Mouse (Mus musculus) mesoderm, embryonic 11.5 days (tissue): Measurements from ENCODE around the gene Olfr211.
"Not testable (repeated sequence)": the region's sequence is repeated elsewhere in the genome, so short reads cannot be mapped to it uniquely, and the experiment has no call there.

Source experiments
- DNase-seq: peaks from one replicate; pipeline ENCODE4 v3.0.0-alpha.2; 2012; ENCODE audit warnings: low read depth, low spot score

The Olfr211 gene

DNA sequence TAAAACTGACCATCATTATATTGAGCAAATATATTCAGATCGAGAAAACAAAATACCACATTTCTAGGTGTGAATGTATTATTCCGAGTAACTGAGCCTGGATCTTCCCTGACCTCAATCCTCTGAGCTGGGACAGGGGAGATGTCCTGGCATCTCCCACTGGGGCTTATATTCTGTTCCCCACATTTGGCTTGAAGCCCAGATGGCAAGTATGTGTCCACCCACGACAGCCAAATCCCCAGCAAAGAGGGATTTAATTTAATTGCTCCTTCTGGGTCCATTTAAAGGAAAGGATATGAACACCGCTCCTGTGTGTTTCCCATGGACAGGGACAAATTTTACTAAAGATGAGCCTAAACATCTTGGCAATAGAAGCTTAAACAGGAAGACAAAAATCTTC lies at the start of gene Olfr211:
Olfr211 (plus strand) TSS at position 301 of the 400 bp plus-strand sequence.
- no peak for DNase-seq

DNA sequence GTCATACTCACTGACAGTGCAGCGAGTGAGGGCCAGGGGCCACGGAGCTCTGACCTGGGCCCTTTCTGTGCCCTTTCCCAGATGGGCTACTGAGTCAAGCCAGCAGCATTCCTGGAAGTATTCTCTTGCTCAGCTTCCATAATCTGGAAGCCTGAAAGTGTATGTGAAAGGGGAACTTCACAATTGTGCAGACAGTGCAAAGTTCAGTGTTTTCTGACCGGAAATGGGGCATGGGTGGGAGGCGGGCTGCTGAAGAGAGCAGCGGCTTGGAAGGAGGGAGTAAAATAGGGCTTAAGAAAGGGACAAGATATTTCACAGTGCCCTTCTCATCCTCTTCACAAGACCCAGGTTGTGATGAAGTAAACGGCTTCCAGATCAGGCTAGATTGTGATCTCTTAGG lies 49.4 kb upstream of the Olfr211 start:
- DNase-seq = no peak

DNA sequence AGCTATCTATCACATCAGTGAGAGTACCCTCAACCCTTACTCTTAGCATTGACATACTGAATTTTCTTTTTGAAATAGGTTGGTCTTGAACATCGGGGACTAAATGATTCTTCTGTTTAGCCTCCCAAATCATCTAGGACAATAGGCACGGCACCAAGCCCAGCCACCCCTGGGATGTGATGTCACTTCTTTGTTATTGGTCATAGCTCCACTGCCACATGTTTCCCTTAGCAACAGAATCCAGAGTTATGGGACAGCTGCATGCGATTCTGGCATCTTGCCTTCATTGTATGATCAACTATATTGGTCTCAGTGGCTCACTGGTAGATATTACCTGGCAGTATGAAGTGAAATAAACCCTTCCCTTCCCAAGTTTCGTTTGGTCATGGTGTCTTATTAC lies 48.4 kb upstream of the Olfr211 start:
- DNase-seq = no peak

DNA sequence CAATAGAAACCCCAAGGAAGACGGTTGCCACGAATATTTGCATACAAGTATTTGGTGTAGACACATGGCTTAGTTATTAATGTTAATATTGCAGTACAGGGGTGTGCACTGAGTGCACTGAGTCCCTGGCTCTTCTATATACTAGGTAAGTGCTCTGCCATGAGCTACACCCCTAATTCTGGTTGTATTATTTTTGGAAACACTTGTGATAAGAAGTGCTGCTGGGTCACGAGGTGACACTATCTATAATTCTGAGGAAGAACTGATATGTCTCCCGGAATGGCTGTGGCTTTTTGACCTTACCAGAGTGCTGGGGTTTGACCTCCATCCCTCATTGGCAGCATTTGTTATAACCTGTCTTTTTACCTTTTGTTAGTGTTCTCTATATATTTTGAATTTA lies 48.0 kb upstream of the Olfr211 start:
- no peak for DNase-seq

DNA sequence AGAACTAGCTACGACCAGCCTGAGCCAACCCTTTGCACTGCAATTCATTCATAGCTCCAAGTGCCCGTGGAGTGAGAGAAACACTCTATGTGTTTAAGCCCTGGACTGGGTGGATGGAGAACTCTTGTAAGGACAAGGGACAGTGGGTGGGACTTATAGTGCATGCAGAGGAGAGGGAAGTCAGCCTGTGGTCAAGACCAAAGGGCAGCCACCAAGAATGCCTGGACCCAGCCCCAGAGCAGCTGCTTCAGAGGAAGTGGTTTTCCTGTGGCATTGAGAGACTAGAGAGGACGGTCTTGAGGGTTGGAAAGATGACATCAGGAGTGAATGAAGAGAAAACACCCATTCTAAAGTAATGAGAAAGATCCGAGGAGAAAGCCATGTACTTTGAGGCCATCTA lies 33.1 kb upstream of the Olfr211 start:
- DNase-seq = no peak

DNA sequence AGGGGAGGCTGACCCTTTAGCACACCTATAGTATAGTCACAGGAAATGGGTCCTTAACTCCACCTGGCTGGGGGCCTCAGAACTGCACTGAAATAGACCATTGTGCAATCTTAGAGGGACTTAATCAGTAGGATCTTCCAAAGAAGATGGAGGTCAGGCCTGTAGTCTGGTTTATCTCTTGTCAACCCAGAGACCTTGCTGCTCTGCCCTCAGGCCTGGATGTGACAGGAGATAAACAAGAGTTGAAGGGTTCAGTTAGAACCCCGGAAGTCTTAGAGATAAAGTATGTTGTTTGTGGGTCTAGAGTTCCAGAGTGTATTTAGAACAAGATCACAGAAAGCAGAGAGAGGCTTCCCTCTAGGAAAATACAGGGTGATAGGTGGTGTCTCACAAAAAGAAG lies 32.4 kb upstream of the Olfr211 start:
- DNase-seq = no peak

DNA sequence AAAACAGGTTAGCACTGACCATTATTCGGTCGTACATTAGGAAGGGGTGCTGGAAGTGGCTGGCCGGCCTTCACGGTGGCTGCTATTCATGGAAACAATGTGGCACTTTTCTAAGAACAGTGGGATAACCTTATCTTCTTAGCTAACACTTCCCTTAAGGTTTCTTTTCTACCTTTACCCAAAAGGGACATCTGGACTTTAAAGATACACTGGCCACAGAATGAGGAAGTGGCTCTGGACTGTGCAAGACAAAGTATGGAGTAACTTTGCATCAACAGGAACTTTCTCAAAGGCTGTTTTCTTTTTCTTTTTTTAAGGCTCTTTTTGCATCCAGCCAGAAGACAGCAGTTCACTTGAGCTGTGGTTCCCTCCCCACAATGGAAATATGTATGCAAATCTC lies 30.2 kb upstream of the Olfr211 start:
- DNase-seq = no peak

DNA sequence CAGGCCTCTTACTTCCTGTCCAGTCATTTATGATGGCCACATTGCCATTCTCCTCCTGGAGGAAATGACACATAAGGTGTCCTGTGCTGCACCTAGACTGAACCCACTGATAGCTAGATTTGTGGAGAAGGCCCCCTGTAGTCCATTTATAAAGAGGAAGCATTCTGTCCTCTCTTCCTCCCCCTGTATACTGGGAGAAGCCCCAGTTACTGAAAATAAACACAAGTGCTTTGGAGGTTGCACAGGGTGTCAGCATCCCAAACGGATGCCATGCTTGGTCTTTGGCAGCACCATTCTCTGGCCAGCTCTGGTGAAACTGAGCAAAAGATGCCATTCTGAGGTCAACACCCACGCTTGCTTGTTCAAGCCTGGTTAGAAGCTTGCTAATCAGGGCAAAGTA lies 29.7 kb upstream of the Olfr211 start:
- no peak for DNase-seq

DNA sequence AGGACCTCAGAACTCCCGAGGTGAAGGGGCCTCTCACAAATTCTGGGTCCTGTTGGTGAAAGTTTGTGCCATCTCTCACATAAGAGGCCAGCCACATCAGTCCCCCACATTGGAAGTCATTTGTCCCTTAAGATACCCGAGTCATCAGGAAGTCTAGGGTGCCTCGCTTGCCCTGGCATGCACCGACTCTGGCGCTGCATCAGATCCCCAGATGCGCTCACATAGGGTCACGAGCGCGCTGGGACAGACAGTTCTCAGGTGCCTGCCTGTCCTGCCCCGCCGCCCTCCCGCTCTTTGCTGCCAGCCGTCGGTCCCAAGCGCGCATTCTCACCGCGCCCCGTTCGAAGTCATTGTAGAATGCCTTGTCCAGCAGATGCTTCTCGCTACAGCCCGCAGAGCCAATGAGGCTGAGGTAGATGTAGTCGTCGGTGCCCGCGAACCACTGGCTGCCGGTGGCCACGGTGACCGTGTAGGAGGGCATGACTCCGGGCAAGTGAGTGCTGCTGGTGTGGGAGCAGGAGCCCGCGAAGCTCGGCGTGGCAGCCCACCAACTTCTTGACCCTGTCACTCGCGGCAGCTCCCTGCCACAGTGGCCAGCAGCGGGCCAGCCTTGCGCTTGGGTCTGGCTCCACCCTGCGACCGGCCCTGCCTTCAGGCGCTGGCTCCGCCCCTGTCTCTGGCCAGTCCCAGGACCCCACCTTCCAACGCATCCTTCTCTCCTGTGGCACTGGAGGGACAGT lies 28.2 kb upstream of the Olfr211 start, which contains the start of gene Alox5:
Alox5 (minus strand) TSS at position 635 of the 740 bp plus-strand sequence.
- peak; percentile 33 for DNase-seq

DNA sequence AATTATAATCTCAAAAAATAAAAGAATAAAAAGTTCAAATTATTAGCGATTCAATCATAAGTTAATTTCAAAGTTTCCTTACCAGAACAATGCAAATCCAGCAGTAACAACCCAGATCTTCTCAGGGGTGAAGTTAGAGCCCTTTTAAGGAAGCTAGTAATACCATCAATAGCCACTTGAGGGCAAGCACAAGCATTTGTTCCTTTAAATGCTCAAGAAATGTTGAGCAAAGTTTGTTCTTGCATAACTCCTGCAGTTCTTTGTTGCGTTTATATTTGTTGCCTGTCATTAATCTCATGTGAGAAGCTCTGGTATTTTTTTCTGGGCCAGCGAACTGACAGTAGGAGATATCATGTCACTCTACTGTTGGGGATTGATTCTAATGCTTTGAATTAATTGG lies 20.8 kb upstream of the Olfr211 start:
- DNase-seq = no peak

DNA sequence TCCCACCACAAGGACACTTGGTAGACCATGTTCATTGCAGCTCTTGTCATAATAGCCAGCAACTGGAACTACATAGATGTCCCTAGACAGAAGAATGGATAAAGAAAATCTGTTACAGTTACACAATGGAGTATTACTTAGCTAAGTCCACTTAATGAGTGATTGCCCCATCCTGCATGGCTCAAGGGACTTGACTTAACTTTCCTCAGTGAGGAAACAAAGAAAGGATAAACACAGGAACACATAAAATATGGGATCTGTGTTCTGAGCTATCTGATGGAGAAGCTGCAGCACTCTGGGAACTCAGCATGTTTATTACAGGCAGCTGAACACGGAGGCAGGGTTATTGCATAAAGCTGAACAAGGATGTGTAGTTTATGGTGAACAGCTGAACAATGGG lies 3.8 kb upstream of the Olfr211 start:
- DNase-seq = no peak

DNA sequence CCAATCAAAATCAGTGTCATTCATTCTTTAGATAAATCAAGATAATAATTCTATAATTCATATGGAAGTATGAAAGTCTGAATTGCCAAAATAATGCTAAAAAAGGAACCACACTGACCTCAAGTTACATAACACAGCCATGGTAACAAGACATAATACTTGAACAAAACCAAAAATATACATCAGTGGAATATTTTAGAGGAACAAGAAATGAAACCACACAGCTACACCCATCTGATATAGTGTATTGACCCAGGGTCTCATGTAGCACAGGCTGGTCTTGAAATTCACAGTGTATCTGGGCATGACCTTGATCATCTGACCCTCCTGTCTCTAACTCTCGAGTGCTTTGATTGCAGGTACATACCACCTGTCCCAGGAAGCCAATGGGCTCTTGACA lies 2.1 kb upstream of the Olfr211 start:
- no peak for DNase-seq

DNA sequence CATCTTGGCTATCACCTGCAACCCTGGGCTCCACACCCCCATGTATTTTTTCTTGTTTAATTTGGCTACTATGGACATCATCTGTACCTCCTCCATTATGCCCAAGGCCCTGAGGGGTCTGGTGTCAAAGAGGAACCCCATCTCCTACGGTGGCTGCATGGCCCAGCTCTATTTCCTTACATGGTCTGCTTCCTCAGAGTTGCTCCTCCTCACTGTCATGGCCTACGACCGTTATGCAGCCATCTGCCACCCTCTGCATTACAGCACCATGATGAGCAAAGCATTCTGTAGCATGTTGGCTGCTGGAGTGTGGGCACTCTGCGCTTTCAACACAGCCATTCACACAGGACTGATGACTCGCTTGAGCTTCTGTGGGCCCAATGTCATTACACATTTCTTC lies 4.9 kb downstream of the Olfr211 start:
- no peak for DNase-seq

DNA sequence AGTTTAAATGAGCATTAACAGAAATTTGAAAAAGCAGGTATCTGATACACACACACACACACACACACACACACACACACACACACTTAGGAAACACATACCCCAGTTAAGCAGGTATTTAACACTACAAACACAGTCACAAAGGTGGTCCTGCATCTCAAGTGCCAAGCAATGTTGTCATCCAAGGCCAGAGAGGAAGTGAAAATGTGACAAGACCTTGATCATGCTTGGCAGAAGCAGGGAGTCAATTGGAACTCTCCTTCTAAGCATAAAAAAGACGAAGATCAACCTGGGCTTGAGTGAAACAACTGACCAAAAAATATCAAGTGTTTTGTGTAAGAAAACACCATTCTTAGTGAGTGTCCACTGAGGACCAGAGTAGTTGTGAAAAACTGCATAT lies 7.1 kb downstream of the Olfr211 start:
- no peak for DNase-seq

DNA sequence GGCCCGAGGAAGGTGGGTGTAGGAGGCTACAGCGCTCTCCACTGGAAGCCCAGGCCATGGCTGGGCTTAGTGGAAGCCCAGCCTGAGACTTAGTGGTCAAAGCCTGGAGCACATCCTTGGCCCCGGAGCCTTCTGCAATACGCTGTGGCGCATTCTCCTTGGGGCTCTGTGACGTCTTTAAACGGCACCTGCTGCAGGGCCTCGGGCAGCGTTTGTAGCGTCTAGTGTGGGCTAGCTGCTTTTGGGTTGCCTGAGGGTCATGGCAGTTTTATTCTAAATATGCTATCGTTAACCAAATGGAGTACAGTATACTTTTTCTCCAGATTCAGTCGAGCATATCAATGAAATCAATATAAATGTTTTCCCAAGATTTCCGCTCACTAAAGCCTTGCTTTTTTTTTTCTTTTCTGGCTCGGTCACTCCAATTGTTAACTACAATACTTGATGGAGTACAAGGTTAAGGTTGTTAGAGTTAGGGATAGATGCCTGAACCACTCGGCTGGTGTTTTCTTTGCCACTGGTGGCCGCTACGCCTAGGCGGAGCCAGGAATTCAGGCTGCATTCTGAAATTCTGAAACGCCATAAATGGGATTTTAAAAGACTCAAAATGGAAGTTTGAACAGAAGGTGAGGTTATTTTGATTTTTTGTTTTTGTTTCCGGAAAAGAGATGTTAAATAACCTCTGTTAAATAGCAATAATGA lies 17.6 kb downstream of the Olfr211 start, which contains the start of gene Olfr212:
Olfr212 (plus strand) TSS at position 215 of the 702 bp plus-strand sequence.
- DNase-seq = not testable (repeated sequence)

DNA sequence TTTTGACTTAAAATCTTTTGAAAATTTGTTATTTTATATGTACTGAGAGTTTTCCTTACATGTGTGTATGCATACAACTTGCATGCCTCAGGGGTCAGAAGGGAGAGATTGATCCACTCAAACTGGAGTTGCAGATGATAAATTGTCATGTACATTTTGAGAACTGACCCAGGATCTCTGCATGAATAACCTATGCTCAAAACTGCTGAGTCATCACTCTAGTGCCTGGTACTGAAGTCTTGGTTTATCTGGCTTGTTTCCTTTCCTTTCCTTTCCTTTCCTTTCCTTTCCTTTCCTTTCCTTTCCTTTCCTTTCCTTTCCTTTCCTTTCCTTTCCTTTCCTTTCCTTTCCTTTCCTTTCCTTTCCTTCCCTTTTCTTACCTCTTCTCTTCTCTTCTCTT lies 25.9 kb downstream of the Olfr211 start:
- no peak for DNase-seq

DNA sequence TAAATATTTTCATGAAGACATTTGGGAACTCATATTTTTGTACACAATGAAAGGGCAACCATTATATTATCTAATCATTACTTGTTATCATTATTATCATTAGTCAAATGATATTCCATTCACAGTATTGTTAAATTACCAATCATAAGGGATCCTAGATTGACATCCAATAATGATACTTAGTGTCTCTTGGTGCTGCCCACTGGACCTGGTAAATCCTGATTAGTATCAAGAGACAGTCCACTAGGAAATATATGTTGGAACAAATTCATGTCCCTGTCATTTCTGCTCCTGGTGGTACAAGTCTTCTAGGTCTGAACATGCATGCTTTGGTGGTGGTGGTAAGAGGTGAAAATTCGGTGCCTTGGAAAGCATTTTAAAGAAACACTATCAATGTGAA lies 49.3 kb downstream of the Olfr211 start, which contains the start of gene Olfr213:
Olfr213 (plus strand) TSS at position 301 of the 400 bp plus-strand sequence.
- DNase-seq = no peak

DNA sequence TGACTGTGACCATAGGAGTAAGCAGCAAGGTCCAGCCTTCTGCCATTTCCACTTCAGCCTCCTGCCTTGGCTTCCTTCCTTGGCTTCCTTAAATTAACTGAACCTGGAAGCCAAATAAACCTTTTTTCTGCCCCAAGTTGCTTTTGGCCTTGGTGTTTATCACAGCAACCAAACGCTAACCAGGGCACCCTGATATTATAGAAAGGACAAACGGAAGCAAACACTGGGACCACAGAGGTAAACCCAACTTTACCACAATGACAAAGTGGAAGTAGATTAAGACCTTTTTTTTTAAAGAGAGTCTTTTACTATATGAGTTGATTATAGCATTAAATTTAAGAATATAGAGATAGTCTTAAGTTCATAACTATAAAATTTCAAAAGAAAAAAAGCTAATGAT lies 53.6 kb downstream of the Olfr211 start:
- DNase-seq = no peak
